Mouse (Mus musculus) intestine, embryonic 14.5 days (tissue): ENCODE measurements around the gene Inpp5a. TPM values are rescaled to one million over a fixed set of nuclear protein-coding genes. Genes with fewer than 3 reads are reported as not detected.
A peak's percentile ranks its signal among the peaks of the same experiment; 100 is the strongest.

Experiments
- ATAC-seq: fragments of 200-750 bp; cut with Nextera tagmentation; replicated peaks from 2 replicates; pipeline ENCODE4 v1.8.0; 2017; ENCODE audit warnings: low read depth, moderate number of reproducible peaks, moderate TSS enrichment, moderate library complexity; ENCODE audit not compliant: low FRiP score, low TSS enrichment
- DNase-seq: peaks from one replicate; pipeline ENCODE4 v3.0.0-alpha.2; 2018; ENCODE audit warnings: low spot score
- H3K27ac ChIP-seq: fragments of 300-500 bp; sonication (generic); 2 replicates; pipeline ENCODE4 v1.5.1; 2014; ENCODE audit warnings: low read depth, mild to moderate bottlenecking, control low read depth
- H3K27me3 ChIP-seq: fragments of 300-500 bp; sonication (generic); replicated peaks from 2 replicates; pipeline ENCODE4 v1.6.1; 2014; ENCODE audit warnings: low read length, control low read depth; ENCODE audit not compliant: control insufficient read depth, insufficient read depth
- H3K36me3 ChIP-seq: fragments of 300-500 bp; sonication (generic); 2 replicates; pipeline ENCODE4 v1.6.1; 2014; ENCODE audit warnings: low read length, control low read depth; ENCODE audit not compliant: control insufficient read depth, insufficient read depth
- H3K4me1 ChIP-seq: fragments of 300-500 bp; sonication (generic); replicated peaks from 2 replicates; pipeline ENCODE4 v1.6.1; 2014; ENCODE audit warnings: low read length, control low read depth, mixed read lengths; ENCODE audit not compliant: control insufficient read depth, insufficient read depth
- H3K4me2 ChIP-seq: fragments of 300-500 bp; sonication (generic); 2 replicates; pipeline ENCODE4 v1.6.1; 2014; ENCODE audit warnings: low read length
- H3K4me3 ChIP-seq: fragments of 300-500 bp; sonication (generic); 2 replicates; pipeline ENCODE4 v1.5.1; 2014; ENCODE audit warnings: low read depth, low read length, control low read depth, mixed read lengths
- H3K9ac ChIP-seq: fragments of 300-500 bp; sonication (generic); 2 replicates; pipeline ENCODE4 v1.6.1; 2014; ENCODE audit warnings: mild to moderate bottlenecking, low read length
- H3K9me3 ChIP-seq: fragments of 300-500 bp; sonication (generic); 2 replicates; pipeline ENCODE4 v1.6.1; 2016; ENCODE audit warnings: low read length, control low read depth; ENCODE audit not compliant: control insufficient read depth
- WGBS: fragments of 180-500 bp; shearing (Covaris S2); extraction: QIAGEN DNeasy Blood & Tissue Kit; methylation state at CpG from one replicate; pipeline ENCODE4 v1.1.7; 2014; 5-methylcytosine and 5-hydroxymethylcytosine counted together
- polyA plus RNA-seq: library from polyadenylated mRNA; unstranded; fragments of >200 nt; fragmentation: Nextera tagmentation; extraction: Ambion mirVana; gene quantifications from 2 replicates; pipeline ENCODE4 v1.2.1, GENCODE M21; 2014

Inpp5a gene
- polyA plus RNA-seq = 44.2 and 49.8 TPM in 2 replicates

DNA sequence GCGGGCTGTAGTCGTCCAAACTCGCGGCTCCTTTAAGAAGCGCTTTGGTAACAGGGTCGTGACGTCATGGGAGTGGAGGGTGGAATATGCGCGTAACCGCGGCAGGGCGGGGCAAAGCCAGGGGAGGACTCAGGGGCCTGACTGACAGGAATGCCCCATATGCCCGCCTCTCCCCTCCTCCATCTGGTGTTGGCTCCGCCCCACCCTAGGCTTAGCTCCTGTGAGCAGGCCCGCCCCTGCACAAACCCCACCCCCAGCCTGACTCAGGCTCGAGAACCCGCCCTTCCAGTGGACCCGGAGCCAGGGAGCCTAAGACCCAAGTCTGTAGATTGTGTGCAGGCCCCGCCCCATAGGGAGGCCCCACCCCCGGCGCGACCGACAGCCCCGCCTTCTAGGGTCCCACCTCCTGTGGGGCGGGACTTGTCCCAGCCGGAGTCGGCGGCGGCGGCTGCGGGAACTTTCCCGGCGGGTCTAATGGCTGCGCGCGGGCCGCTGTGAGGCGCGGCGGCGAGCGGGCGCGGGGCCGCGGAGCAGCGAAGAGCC is at the start of gene Inpp5a:
TSS of gene Inpp5a (plus strand) at position 440 of the 543 bp plus-strand sequence.
- Histone ChIP-seq H3K4me1 (peaks cover 36% of the 10 kb centered on the region), H3K9me3 (no peaks in the 10 kb centered on the region), H3K36me3 (no peaks in the 10 kb centered on the region), H3K27me3 (no peaks in the 10 kb centered on the region), H3K27ac (peak within 1 kb of the TSS; percentile 88), H3K4me3 (peak within 1 kb of the TSS; percentile 78), H3K4me2 (peak within 1 kb of the TSS; percentile 74), H3K9ac (peak within 1 kb of the TSS; percentile 93)
- DNase-seq = peak; percentile 99
- WGBS = under 1% methylated on average over 41 of the region's 47 CpGs
- ATAC-seq = peak; percentile 98

DNA sequence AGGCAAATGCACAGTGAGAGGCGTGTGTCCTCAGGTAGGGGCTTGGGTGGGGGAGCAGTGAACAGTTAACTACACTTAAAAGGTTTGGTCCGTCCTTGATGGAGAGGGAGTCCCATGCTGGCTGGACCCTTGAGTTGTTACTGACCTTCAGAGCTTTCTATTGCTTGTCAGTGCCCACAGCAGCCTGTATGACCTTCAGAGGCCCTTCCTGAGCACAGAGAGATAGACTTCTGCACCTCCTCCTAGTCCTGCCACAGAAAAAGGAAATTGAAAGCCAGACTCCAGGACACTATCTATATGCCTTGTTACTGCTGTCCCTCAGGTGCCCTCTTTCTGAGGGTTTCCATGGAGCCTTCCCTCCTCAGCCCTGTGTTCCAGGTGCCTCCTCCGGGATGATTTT is 49.7 kb upstream of the Inpp5a start:
- no peak overlapping the region for H3K9ac ChIP-seq
- 88% methylated on average over 3 of the region's 3 CpGs for WGBS
- no peak overlapping the region for H3K4me2 ChIP-seq
- H3K9me3 ChIP-seq = no peaks in the 10 kb centered on the region
- H3K36me3 ChIP-seq = no peaks in the 10 kb centered on the region
- peaks cover 3% of the 10 kb centered on the region; the same call in 1 of the 2 replicates for H3K4me1 ChIP-seq
- no peak for ATAC-seq
- no peak overlapping the region for H3K27ac ChIP-seq
- H3K4me3 ChIP-seq = no peak overlapping the region
- DNase-seq = no peak
- no peaks in the 10 kb centered on the region for H3K27me3 ChIP-seq

DNA sequence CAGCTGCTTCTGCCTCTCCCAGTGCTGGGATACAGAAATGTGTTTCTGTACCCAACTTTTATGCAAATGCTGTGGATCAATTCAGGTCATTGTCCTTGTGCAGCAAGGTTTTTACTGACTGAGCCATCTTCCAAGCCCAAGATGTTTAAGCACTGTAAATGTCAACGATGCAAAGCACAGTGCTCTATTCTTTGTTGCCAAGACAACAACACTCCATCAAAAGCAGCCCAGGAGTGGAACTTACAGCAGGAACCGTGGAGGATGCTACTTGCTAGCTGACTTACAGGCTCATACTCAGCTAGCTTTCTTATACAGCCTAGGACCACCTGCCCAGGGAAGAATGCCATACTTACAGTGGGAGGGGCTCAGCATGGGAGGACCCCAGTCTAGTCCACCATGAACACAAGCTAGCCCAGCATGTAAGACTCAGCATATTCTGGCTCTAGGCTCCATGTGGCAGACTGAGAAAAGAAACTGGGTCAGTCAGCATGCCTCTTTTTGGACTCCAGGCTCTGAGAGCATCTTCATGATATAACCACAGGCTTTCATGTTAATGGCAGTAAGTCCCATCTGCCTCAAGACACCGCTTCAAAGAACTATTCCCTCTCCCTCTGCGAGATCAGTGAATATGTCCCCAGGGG is 47.8 kb upstream of the Inpp5a start:
- DNase-seq (no peak), ATAC-seq (no peak)
- no peak overlapping the region for H3K4me3 ChIP-seq
- H3K27ac ChIP-seq = no peak overlapping the region
- H3K27me3 ChIP-seq = no peaks in the 10 kb centered on the region
- WGBS = 68% methylated on average over 4 of the region's 4 CpGs
- no peaks in the 10 kb centered on the region for H3K36me3 ChIP-seq
- H3K9ac ChIP-seq = no peak overlapping the region
- no peak overlapping the region for H3K4me2 ChIP-seq
- no peaks in the 10 kb centered on the region for H3K9me3 ChIP-seq
- peaks cover 3% of the 10 kb centered on the region; the same call in 1 of the 2 replicates for H3K4me1 ChIP-seq

DNA sequence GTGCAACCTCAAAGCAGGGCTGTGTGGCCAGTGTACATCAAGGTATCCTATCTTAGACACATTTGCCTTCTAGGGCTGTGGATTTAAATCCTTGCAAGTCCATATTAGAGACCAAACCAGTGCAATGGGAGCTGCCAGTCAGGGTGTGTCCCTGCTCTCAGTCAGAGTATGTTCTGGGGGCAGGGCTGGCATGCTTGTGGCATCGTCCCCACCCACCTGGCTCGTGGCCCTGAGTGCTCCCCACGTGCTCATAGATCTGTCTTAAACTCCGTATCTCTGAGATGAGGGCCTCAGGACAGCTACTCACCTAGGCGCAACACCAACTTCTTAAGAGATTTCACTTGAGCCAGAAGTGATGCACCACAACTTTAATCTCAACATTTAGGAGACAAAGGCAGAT is 46.1 kb upstream of the Inpp5a start:
- H3K9ac ChIP-seq = no peak overlapping the region
- H3K4me2 ChIP-seq = no peak overlapping the region
- no peaks in the 10 kb centered on the region for H3K36me3 ChIP-seq
- no peaks in the 10 kb centered on the region for H3K27me3 ChIP-seq
- peaks cover 3% of the 10 kb centered on the region; the same call in 1 of the 2 replicates for H3K4me1 ChIP-seq
- no peak overlapping the region for H3K4me3 ChIP-seq
- no peak overlapping the region for H3K27ac ChIP-seq
- ATAC-seq (no peak), DNase-seq (no peak)
- 77% methylated on average over 5 of the region's 5 CpGs for WGBS
- no peaks in the 10 kb centered on the region for H3K9me3 ChIP-seq

DNA sequence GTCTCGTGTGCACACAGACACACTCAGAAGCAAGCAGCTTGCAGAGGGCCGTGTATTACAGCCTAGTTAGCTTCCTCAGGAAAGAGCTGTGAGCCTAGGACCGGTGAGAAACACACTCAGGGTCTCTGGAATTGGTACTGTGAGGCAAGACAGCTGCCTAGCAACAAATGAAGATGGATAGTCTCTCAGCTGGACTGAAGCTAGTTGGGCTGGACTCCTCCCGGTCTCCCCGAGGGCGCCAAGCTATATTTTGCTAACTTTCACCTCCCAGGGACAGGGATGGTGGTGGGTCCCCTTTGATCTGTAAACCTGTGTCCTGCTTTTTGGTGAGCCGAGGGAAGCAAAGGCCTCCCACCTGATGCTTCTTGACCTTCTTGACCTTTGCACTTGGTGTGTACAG is 41.9 kb upstream of the Inpp5a start:
- 23% methylated on average over 7 of the region's 7 CpGs for WGBS
- ATAC-seq (no peak), DNase-seq (no peak)
- Histone ChIP-seq H3K27me3 (no peaks in the 10 kb centered on the region), H3K4me1 (peaks cover 3% of the 10 kb centered on the region; the same call in 1 of the 2 replicates), H3K36me3 (no peaks in the 10 kb centered on the region), H3K9me3 (no peaks in the 10 kb centered on the region), H3K9ac (no peak overlapping the region), H3K27ac (no peak overlapping the region), H3K4me2 (no peak overlapping the region), H3K4me3 (no peak overlapping the region)

DNA sequence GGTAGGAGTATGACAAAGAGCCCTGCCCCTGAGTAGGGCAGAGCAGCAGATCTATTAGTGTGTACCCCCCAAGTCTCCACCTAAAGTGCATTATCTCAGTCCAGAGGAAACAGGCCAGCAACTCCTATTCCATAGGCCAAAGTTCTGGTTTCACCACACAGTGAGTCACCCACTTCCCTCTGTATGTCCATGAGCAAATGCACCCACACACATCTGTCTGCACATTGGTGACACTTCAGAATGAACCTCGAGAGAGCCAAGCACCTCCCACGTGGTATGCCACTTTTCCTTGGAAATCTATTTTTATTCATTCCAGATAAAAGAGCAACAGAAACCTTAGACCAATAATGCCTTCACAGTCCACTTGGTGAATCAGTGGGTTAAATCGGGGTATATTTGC is 38.3 kb upstream of the Inpp5a start:
- ATAC-seq (no peak), DNase-seq (no peak)
- H3K27me3 ChIP-seq = no peaks in the 10 kb centered on the region
- H3K9me3 ChIP-seq = no peaks in the 10 kb centered on the region
- no peak overlapping the region for H3K9ac ChIP-seq
- H3K27ac ChIP-seq = no peak overlapping the region
- 72% methylated on average over 3 of the region's 3 CpGs for WGBS
- H3K36me3 ChIP-seq = no peaks in the 10 kb centered on the region
- H3K4me3 ChIP-seq = no peak overlapping the region
- H3K4me1 ChIP-seq = no peaks in the 10 kb centered on the region
- H3K4me2 ChIP-seq = no peak overlapping the region

DNA sequence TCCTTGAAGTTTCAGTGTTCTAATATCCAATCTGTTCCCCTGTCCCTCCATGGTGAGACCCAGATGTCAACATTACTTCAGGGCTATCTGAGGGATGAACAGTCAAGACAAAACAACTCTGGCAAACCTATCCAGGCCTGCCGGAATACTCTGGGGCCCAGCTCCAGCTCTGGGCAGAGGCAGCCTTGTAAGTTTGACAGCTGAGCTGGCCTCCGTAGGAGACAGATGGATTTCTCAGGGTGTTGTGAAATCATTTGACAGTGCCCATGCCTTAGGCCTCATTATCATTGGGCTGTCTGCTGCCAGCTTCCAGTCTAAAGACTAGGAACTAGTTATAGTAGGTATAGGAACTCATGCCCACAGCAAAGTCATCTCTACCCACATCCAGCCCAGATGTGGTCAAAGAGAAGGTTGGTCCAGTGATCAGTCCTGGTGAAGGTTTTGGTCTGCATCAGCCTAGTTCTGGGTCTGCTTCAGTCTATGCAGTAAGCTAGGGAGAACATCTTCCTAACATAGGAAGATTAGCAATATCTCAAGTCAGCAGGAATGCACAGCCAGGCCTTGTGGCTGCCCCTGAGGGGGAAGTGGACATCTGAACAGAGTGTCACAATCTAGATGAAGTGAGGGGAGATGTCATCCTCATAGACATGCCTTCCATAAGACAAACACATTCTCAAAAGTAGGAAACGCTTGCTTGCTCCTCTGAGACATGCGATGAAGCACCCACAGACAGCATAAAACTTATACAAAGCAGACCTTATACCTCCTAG is 34.4 kb upstream of the Inpp5a start:
- no peak overlapping the region for H3K4me3 ChIP-seq
- no peaks in the 10 kb centered on the region for H3K9me3 ChIP-seq
- H3K27ac ChIP-seq = no peak overlapping the region
- no peak for ATAC-seq
- no peak overlapping the region for H3K4me2 ChIP-seq
- H3K27me3 ChIP-seq = no peaks in the 10 kb centered on the region
- DNase-seq = no peak
- no peak overlapping the region for H3K9ac ChIP-seq
- H3K36me3 ChIP-seq = no peaks in the 10 kb centered on the region
- 83% methylated on average over 4 of the region's 4 CpGs for WGBS
- 0 out of 2 replicates have a peak, but pooled peaks cover 1% of the 10 kb centered on the region for H3K4me1 ChIP-seq

DNA sequence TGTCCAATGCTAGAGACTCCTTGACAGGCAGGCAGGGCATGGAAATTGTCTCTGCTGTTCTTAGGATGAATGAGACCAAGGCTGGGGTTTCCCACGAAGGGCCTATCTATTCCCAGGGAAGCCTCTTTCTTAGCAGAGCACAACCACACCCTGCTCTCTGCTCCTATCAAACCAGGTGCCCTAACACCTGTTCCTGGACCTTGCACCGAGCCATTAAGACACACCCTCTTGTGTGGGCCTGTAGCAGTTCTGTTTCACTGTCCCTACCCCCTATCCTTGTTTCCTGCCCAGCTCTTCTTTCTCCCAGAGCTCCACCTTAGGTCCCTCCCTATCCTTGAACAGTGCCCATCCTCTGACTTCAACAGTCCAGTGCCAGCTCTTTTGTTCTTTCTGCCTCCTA is 31.9 kb upstream of the Inpp5a start:
- Histone ChIP-seq H3K27ac (no peak overlapping the region), H3K9me3 (no peaks in the 10 kb centered on the region), H3K9ac (no peak overlapping the region), H3K27me3 (no peaks in the 10 kb centered on the region), H3K4me2 (no peak overlapping the region), H3K36me3 (no peaks in the 10 kb centered on the region), H3K4me3 (no peak overlapping the region), H3K4me1 (peaks cover 8% of the 10 kb centered on the region; the same call in 1 of the 2 replicates)
- 54% methylated on average over 2 of the region's 2 CpGs for WGBS
- DNase-seq (no peak), ATAC-seq (peak; percentile 89)
